Mouse (Mus musculus) E14TG2a.4 (cell line): ENCODE data around the gene Gm49355.

Experiments
- H3K27me3 ChIP-seq: 2 replicates; pipeline ENCODE4 v1.6.1; 2014; ENCODE audit warnings: low read length, control low read depth; ENCODE audit not compliant: insufficient read depth
- H3K36me3 ChIP-seq: 2 replicates; pipeline ENCODE4 v1.6.1; 2014; ENCODE audit warnings: low read length, control low read depth; ENCODE audit not compliant: insufficient read depth
- H3K4me1 ChIP-seq: replicated peaks from 2 replicates; pipeline ENCODE4 v1.6.1; 2014; ENCODE audit warnings: low read depth, low read length, control low read depth
- H3K4me3 ChIP-seq: replicated peaks from 2 replicates; pipeline ENCODE4 v1.5.1; 2014; ENCODE audit warnings: mild to moderate bottlenecking, low read length
- H3K9me3 ChIP-seq: 2 replicates; pipeline ENCODE4 v1.6.1; 2014; ENCODE audit warnings: low read length, control low read depth
- CTCF ChIP-seq: conservative IDR thresholded peaks from 2 replicates; pipeline ENCODE4 v1.5.1; 2014; ENCODE audit warnings: low read length
- NANOG ChIP-seq: IDR thresholded peaks from 2 replicates; pipeline ENCODE4 v1.6.1; 2014; ENCODE audit warnings: borderline replicate concordance, low read length, mixed read lengths
- POU5F1 ChIP-seq: IDR thresholded peaks from 2 replicates; pipeline ENCODE4 v1.6.1; 2014; ENCODE audit warnings: low read length, borderline replicate concordance

Gm49355 gene

DNA sequence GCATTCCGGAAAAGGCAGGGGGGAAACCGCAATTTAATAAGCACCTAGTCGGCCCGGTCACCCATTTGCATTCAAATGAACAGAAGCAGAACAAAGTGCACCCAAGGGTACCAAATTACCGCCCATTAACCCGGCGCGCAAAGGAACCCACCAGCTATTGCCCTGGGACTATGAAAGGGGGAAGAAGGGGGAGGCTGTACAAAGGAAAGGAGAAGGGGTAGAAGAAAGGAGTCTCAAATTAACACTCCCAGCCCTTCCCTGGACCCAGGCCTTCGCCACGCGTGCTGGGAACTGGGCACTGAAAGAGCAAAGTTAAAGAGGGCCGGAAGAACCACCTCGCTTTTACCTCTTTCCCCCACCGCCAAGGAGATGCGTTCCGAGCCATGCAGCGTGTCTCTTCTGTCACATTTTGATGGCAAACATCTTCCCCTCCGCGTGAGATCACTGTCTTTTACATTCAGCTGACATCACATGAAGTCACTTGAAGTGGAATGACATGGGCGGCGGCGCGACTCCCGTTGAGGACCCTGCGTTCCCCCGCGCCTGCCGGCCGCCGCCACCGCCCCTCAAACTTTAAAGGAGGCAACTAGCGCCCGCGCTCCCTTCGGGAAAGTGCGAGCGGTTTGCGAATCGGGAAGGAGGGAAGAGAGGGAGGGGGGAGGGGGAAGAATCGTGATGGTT is 61.6 kb downstream of the Gm49355 start:
- Histone ChIP-seq H3K4me1 (peaks cover 63% of the 10 kb centered on the region), H3K36me3 (no peaks in the 10 kb centered on the region), H3K9me3 (no peaks in the 10 kb centered on the region), H3K27me3 (peaks cover 100% of the 10 kb centered on the region), H3K4me3 (peak overlapping the region; percentile 68)
- TF ChIP-seq POU5F1 = no peak

DNA sequence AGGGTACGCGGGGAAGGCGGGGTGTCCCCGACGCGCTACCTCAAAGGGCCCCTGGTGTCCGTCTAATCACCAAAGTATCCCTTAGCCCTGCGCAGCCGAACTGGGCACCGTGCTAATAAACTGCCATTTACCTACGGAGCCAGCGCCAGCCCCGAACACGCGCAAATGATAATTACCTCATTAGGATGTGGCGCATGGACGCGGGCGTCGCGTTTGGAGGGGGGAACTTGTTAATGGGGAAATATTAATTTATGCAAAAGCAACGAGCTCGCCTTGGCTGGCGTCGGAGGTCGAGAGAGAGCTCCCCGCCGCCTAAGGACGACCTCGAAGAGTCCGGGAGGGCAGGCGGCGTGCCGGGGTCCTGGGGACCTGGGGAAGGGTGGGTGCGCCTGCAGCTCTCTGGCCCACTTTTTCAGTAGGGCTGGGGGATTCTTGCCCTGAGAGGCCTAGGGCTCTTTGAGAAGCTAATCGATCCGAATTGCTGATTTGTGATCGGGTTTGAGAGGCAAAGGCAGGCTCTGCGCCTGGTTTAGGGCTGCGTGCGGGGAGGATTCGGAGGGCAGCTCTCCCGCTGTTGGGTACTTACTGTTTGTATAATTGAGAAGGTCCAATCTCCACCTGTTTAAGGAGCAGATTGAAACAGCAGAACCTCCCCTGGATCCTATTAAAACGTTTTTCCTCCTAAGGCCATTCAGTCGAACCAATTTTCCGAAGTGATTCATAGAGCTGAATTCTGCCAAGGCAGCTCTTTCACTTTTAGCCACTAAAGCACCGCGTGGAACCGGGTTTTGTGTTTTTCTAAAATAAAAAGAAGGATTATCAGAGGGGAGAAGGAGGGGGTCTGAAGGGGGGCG is 62.5 kb downstream of the Gm49355 start:
- H3K4me1 ChIP-seq = peaks cover 57% of the 10 kb centered on the region
- peaks cover 96% of the 10 kb centered on the region for H3K27me3 ChIP-seq
- H3K9me3 ChIP-seq = no peaks in the 10 kb centered on the region
- no peaks in the 10 kb centered on the region for H3K36me3 ChIP-seq
- TF ChIP-seq CTCF (no peak), POU5F1 (0 out of 2 replicates have a peak, but pooled peaks have one; percentile 4)
- H3K4me3 ChIP-seq = peak overlapping the region; percentile 68

DNA sequence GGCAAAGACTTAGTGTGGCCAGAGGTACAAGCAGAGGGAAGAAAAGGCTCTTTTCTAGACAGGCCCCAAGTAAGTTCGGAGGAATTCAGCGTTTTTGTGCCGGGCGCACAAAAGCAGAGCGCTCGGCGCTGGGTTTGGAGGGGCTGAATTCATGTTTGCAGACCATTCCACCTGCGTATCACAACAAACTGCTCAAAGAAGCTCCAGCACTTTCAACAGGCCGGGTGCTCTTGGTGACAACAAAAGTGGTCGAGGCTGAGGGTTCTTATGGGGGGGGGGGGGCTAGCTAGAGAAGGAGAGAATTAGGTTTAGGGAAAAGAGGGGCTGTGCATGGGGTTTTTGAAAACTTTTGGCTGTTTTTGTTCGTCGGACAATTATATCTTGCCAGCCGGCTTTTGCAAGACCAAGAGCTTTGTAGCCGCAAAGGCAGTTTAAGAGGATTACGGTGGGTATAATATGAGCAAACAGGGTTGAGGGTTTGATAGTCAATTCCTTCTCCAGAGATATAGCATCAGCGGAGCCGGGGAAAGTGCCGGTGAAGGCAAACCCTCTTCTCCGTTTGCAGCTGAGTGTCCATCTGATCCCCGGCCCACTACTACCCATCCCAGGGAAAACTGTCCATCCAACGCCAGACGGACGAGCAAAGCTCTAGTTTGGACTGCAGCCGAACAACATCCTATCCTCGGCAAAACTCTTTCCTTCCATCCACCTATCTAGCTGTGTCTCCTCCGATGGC is 63.3 kb downstream of the Gm49355 start:
- peaks cover 49% of the 10 kb centered on the region for H3K4me1 ChIP-seq
- TF ChIP-seq NANOG (no peak), POU5F1 (no peak), CTCF (no peak)
- H3K9me3 ChIP-seq = no peaks in the 10 kb centered on the region
- H3K27me3 ChIP-seq = peaks cover 93% of the 10 kb centered on the region
- no peaks in the 10 kb centered on the region for H3K36me3 ChIP-seq
- H3K4me3 ChIP-seq = peak overlapping the region; percentile 68; the same call in 1 of the 2 replicates

DNA sequence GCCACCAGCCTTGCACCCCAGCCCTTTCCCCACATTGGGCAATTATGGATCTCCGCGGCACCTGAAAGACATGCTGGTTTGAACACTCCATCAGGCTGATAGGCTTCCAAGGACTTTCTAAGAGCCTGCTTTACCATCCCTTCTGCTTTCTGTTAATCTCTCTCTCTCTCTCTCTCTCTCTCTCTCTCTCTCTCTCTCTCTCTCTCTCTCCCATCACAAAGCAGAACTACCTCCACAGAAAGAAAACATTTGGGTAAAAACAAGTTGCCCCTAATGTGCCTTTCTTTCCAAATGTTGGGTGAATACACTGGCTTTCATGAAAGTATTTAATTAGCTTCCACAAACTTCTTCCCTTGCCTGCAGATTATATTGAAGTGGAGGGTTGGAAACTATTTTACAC is 64.3 kb downstream of the Gm49355 start, which contains the start of gene Fezf2:
Fezf2 (minus strand) TSS at position 101 of the 400 bp plus-strand sequence.
- H3K4me3 ChIP-seq = no peak within 1 kb of the TSS
- TF ChIP-seq NANOG (no peak), CTCF (no peak), POU5F1 (no peak)
- peaks cover 40% of the 10 kb centered on the region for H3K4me1 ChIP-seq
- no peaks in the 10 kb centered on the region for H3K36me3 ChIP-seq
- no peaks in the 10 kb centered on the region for H3K9me3 ChIP-seq
- H3K27me3 ChIP-seq = peaks cover 88% of the 10 kb centered on the region

DNA sequence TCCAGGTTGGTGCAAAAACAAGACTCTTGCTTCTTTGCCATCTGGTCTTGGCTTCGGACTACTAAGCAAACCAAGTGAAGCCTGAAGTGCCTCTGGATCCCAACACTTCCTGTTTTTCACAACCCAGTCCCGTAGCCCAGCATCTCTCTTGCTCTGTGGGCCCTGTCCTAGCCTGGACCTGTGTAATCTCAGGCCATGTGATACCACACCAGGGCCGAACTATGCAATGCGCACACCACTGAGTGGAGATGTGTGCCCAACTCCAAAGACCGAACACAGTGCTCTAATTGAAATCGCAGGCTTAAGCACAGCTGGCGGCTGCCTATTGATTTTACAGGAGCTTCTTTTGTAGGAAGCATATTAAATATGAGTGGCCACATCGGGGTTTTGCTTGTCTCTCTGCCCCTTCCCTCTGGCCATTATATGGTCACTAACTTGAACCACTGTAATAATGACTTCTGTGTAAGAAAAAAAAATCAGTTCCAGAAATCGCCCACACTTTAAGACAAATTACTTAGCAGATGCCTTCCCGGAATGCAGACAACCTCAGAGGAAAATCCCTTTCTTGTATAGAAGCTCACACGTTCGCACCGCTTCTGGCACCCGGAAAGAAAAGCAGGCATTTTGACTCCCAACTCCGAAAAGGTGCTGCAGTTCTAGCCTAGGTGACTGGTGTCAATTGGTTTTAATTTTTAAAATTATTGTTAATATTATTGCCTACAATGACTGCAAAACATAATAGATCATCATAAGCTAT is 65.7 kb downstream of the Gm49355 start:
- peaks cover 74% of the 10 kb centered on the region for H3K27me3 ChIP-seq
- H3K4me1 ChIP-seq = peaks cover 32% of the 10 kb centered on the region
- no peaks in the 10 kb centered on the region for H3K36me3 ChIP-seq
- no peak overlapping the region for H3K4me3 ChIP-seq
- TF ChIP-seq NANOG (no peak), POU5F1 (no peak), CTCF (no peak)
- no peaks in the 10 kb centered on the region for H3K9me3 ChIP-seq

DNA sequence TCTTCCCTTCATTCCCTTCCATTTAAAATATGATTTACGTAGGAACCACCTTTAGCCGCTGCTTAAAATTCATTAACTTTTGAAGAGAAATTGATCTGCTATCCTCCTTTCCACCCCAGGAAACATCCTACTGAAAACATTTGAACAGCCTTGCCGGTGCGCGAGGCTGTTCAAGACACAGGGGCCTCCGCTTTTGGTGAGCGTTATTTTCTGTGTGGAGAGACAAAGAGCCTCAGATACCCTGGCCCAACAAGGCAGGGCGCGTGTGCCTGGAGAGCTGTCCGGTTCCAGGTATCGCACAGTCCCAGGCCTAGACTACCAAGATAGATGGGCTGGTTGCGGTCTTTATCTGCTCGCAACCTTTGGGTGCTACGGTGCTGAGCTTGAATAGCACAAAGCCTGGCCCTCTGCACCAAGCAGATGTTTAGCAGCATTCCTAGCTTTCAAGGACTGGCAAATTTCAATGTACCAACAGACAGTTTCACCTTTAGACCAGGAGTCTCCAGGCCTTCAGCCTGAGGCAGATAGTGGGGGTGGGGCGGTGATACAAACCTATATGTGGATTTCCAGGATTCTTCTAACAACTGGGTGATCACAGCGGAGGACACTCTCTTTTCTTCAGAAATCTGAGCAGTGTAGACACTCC is 66.6 kb downstream of the Gm49355 start:
- no peaks in the 10 kb centered on the region for H3K9me3 ChIP-seq
- TF ChIP-seq CTCF (no peak), POU5F1 (no peak), NANOG (no peak)
- peaks cover 25% of the 10 kb centered on the region for H3K4me1 ChIP-seq
- H3K4me3 ChIP-seq = no peak overlapping the region
- H3K27me3 ChIP-seq = peaks cover 65% of the 10 kb centered on the region
- no peaks in the 10 kb centered on the region for H3K36me3 ChIP-seq
